Mouse (Mus musculus) duodenum, adult 2 months (tissue): ENCODE measurements around the gene Dcaf10. TPM values are rescaled to one million over a fixed set of nuclear protein-coding genes. Genes with fewer than 3 reads are reported as not detected.

Source experiments
- polyA plus RNA-seq: library from polyadenylated mRNA; depleted of rRNA; stranded (reverse); fragments of >200 nt; gene quantifications from 2 replicates; pipeline ENCODE4 v1.2.3, GENCODE M21; 2012; ENCODE audit warnings: low replicate concordance; rRNA removed

Gene Dcaf10
- polyA plus RNA-seq, result 15.1 and 25.8 TPM in 2 replicates

GRCm38 (mm10) chr4:45341669-45342249, at the start of gene Dcaf10:
Gene Dcaf10 (plus strand): TSS chr4:45342101.

GRCm38 (mm10) chr4:45296662-45297564, 45.0 kb upstream of the Dcaf10 start, which contains the start of gene Trmt10b:
Gene Trmt10b (plus strand): TSS chr4:45297127.

GRCm38 (mm10) chr4:45342286-45343155, 620 bp downstream of the Dcaf10 start, which contains the start of gene Exosc3:
Gene Exosc3 (minus strand): TSS chr4:45342732.

GRCm38 (mm10) chr4:45408427-45409132, 66.7 kb downstream of the Dcaf10 start, which contains the start of gene Slc25a51:
Gene Slc25a51 (minus strand): TSS chr4:45408766.

Other genes starting within 250 kb of the Dcaf10 start
- 45.9 and 81.1 TPM in 2 replicates for gene Tomm5, start 234.0 kb upstream of the Dcaf10 start, polyA plus RNA-seq
- 0.07 and 0.47 TPM in 2 replicates for gene Frmpd1, start 157.2 kb upstream of the Dcaf10 start, polyA plus RNA-seq
- 0.37 and 0.60 TPM in 2 replicates for gene Trmt10b, start 45.0 kb upstream of the Dcaf10 start, polyA plus RNA-seq
- gene Exosc3, start 631 bp downstream of the Dcaf10 start, polyA plus RNA-seq, result 18.3 and 20.3 TPM in 2 replicates
- gene Slc25a51, start 66.7 kb downstream of the Dcaf10 start, polyA plus RNA-seq, result 58.5 and 68.7 TPM in 2 replicates
- 25.9 and 60.6 TPM in 2 replicates for gene Shb, start 190.4 kb downstream of the Dcaf10 start, polyA plus RNA-seq